Mouse (Mus musculus): Measurements from ENCODE around the gene Tssk6.

DNA sequence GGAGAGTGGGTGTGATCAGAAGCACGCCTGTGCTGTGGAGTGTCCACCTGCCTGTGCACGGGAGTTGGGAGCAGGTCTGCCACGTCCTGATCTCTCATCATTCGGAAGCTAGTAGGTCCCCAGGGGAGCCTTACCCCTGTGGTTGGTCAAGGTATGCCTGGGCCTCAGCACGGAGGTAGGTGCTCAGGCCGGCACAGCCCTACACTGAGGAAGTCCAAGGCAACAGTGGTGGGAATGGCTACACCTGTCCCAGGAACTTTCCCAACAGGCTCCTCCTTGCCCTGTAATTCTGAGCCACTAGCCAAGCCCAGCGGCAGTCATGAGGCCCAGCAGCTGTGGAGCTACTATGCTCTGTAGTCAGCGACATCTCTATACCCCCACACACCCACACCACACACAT lies 22.3 kb upstream of the Tssk6 start:
- TF ChIP-seq CTCF (IDR thresholded peaks at IDR 0.05): no peak
- TF ChIP-seq POLR2A (IDR thresholded peaks at IDR 0.05; ENCODE audit: insufficient read depth, low read depth, low read length): no peak

Data from heart, adult 2 months (tissue).